Mouse (Mus musculus) midbrain, embryonic 10.5 days (tissue): ENCODE data around the gene Larp6. TPM values are rescaled to one million over a fixed set of nuclear protein-coding genes. Genes with fewer than 3 reads are reported as not detected.

Experiments
- DNase-seq: peaks from one replicate; pipeline ENCODE4 v3.0.0-alpha.2; 2017; ENCODE audit warnings: low spot score
- H3K27ac ChIP-seq: fragments of 300-500 bp; sonication (generic); replicated peaks from 2 replicates; pipeline ENCODE4 v1.5.1; 2016; ENCODE audit warnings: mild to moderate bottlenecking
- H3K27me3 ChIP-seq: fragments of 300-500 bp; sonication (generic); 2 replicates; pipeline ENCODE4 v1.6.1; 2016; ENCODE audit warnings: low read depth, mild to moderate bottlenecking; ENCODE audit not compliant: poor library complexity, severe bottlenecking
- H3K36me3 ChIP-seq: fragments of 300-500 bp; sonication (generic); 2 replicates; pipeline ENCODE4 v1.6.1; 2016; ENCODE audit warnings: mild to moderate bottlenecking, moderate library complexity
- H3K4me1 ChIP-seq: fragments of 300-500 bp; sonication (generic); 2 replicates; pipeline ENCODE4 v1.6.1; 2016
- H3K4me3 ChIP-seq: fragments of 300-500 bp; sonication (generic); 2 replicates; pipeline ENCODE4 v1.5.1; 2016; ENCODE audit warnings: mild to moderate bottlenecking, moderate library complexity
- H3K9me3 ChIP-seq: fragments of 300-500 bp; sonication (generic); replicated peaks from 2 replicates; pipeline ENCODE4 v1.6.1; 2016; ENCODE audit warnings: mild to moderate bottlenecking
- whole genome bisulfite sequencing: fragments of 180-500 bp; shearing (Covaris S2); methylation state at CpG from one replicate; pipeline ENCODE4 v1.1.7; 2016; 5-methylcytosine and 5-hydroxymethylcytosine counted together
- polyA plus RNA-seq: library from polyadenylated mRNA; unstranded; fragments of >200 nt; fragmentation: Nextera tagmentation; extraction: Ambion mirVana; gene quantifications from 2 replicates; pipeline ENCODE4 v1.2.1, GENCODE M21; 2016

Gene Larp6
- polyA plus RNA-seq, 1 experiment from 2014 or later, result 1.2 TPM

- H3K4me1 ChIP-seq, result peaks cover 7% of the 10 kb centered on the region
- H3K27me3 ChIP-seq, result no peaks in the 10 kb centered on the region
- no peak overlapping the region for H3K4me3 ChIP-seq
- no peaks in the 10 kb centered on the region for H3K9me3 ChIP-seq
- no peaks in the 10 kb centered on the region for H3K36me3 ChIP-seq
- no peak overlapping the region; the same call in 1 of the 2 replicates for H3K27ac ChIP-seq
- WGBS, result 88% methylated on average over 9 of the region's 9 CpGs
- no peak for DNase-seq
These were observed 69.4 kb downstream of the Larp6 start for GRCm38 (mm10) chr9:60782057-60782789.

- WGBS, result 82% methylated on average over 4 of the region's 4 CpGs
These were observed 72.3 kb downstream of the Larp6 start for GRCm38 (mm10) chr9:60785069-60785468.

GRCm38 (mm10) chr9:60787517-60788110, 74.8 kb downstream of the Larp6 start:
- DNase-seq, result no peak
- Histone ChIP-seq H3K4me3 (no peak overlapping the region), H3K27ac (0 out of 2 replicates have a peak overlapping the region, but pooled peaks have one; percentile 17), H3K9me3 (no peaks in the 10 kb centered on the region), H3K36me3 (no peaks in the 10 kb centered on the region), H3K27me3 (0 out of 2 replicates have a peak, but pooled peaks cover 3% of the 10 kb centered on the region), H3K4me1 (0 out of 2 replicates have a peak, but pooled peaks cover under 1% of the 10 kb centered on the region)
- WGBS, result 36% methylated on average over 2 of the region's 2 CpGs

More at GRCm38 (mm10) chr9:60785069-60785468, 72.3 kb downstream of the Larp6 start:
- Histone ChIP-seq H3K9me3 (no peaks in the 10 kb centered on the region), H3K4me1 (peaks cover 7% of the 10 kb centered on the region), H3K27me3 (no peaks in the 10 kb centered on the region), H3K36me3 (no peaks in the 10 kb centered on the region), H3K4me3 (no peak overlapping the region), H3K27ac (no peak overlapping the region)
- DNase-seq, result no peak

Other genes with a start within 250 kb of the Larp6 start
- 4.1 and 9.6 TPM in 2 replicates for gene Thsd4, start 190.9 kb upstream of the Larp6 start, polyA plus RNA-seq
- 27.6 and 38.9 TPM in 2 replicates for gene Lrrc49, start 24.8 kb upstream of the Larp6 start, polyA plus RNA-seq
- gene Uaca, start 81.6 kb downstream of the Larp6 start, polyA plus RNA-seq, result 33.1 and 37.0 TPM in 2 replicates